Mouse (Mus musculus) embryonic facial prominence, embryonic 11.5 days (tissue): ENCODE results near the gene Eapp. TPM values are rescaled to one million over a fixed set of nuclear protein-coding genes. Genes with fewer than 3 reads are reported as not detected.

Experiments used
- ATAC-seq: fragments of 200-750 bp; cut with Nextera tagmentation; replicated peaks from 2 replicates; pipeline ENCODE4 v1.8.0; 2017; ENCODE audit warnings: low read depth; ENCODE audit not compliant: insufficient number of reproducible peaks, low FRiP score, low TSS enrichment
- DNase-seq: peaks from one replicate; pipeline ENCODE4 v3.0.0-alpha.2; 2015; ENCODE audit warnings: low spot score
- H3K27ac ChIP-seq: fragments of 300-500 bp; sonication (generic); replicated peaks from 2 replicates; pipeline ENCODE4 v1.5.1; 2014; ENCODE audit warnings: mild to moderate bottlenecking, low read depth, low read length, control low read depth
- H3K27me3 ChIP-seq: fragments of 300-500 bp; sonication (generic); 2 replicates; pipeline ENCODE4 v1.6.1; 2014; ENCODE audit warnings: mild to moderate bottlenecking, low read length, moderate library complexity, mixed read lengths; ENCODE audit not compliant: control insufficient read depth, insufficient read depth
- H3K36me3 ChIP-seq: fragments of 300-500 bp; sonication (generic); replicated peaks from 2 replicates; pipeline ENCODE4 v1.6.1; 2014; ENCODE audit warnings: low read depth, mild to moderate bottlenecking, low read length, moderate library complexity, mixed read lengths; ENCODE audit not compliant: control insufficient read depth, insufficient read depth
- H3K4me1 ChIP-seq: fragments of 300-500 bp; sonication (generic); 2 replicates; pipeline ENCODE4 v1.6.1; 2014; ENCODE audit warnings: low read length, mixed read lengths; ENCODE audit not compliant: control insufficient read depth, insufficient read depth
- H3K4me2 ChIP-seq: fragments of 300-500 bp; sonication (generic); 2 replicates; pipeline ENCODE4 v1.6.1; 2014; ENCODE audit warnings: low read depth, mild to moderate bottlenecking, control low read depth, low read length, moderate library complexity
- H3K4me3 ChIP-seq: fragments of 300-500 bp; sonication (generic); 2 replicates; pipeline ENCODE4 v1.5.1; 2014; ENCODE audit warnings: low read depth, low read length, control low read depth
- H3K9ac ChIP-seq: fragments of 300-500 bp; sonication (generic); replicated peaks from 2 replicates; pipeline ENCODE4 v1.6.1; 2014; ENCODE audit warnings: mild to moderate bottlenecking, control low read depth, low read length
- H3K9me3 ChIP-seq: fragments of 300-500 bp; sonication (generic); replicated peaks from 2 replicates; pipeline ENCODE4 v1.6.1; 2016; ENCODE audit warnings: mild to moderate bottlenecking, low read length, inconsistent platforms, mixed read lengths; ENCODE audit not compliant: control insufficient read depth
- WGBS: fragments of 180-500 bp; shearing (Covaris S2); extraction: QIAGEN DNeasy Blood & Tissue Kit; methylation state at CpG from one replicate; pipeline ENCODE4 v1.1.7; 2014; 5-methylcytosine and 5-hydroxymethylcytosine counted together
- microRNA counts: library from miRNA; unstranded; fragments of <30 nt; microRNA quantifications from one replicate; lab custom pipeline; 2016
- microRNA-seq: library from miRNA; unstranded; fragments of <30 nt; microRNA quantifications from one replicate; pipeline ENCODE4, GENCODE M21; 2016; ENCODE audit warnings: borderline number of aligned reads
- polyA plus RNA-seq: library from polyadenylated mRNA; unstranded; fragments of >200 nt; fragmentation: Nextera tagmentation; extraction: Ambion mirVana; gene quantifications from 2 replicates; pipeline ENCODE4 v1.2.1, GENCODE M21; 2014

Gene Eapp
- polyA plus RNA-seq, 1 experiment from 2014 or later, result 81.1 TPM

GRCm38 (mm10) chr12:54641374-54641773 lies 54.3 kb downstream of the Eapp start:
- H3K27ac ChIP-seq, result no peak overlapping the region
- no peak overlapping the region for H3K9ac ChIP-seq
- no peaks in the 10 kb centered on the region for H3K36me3 ChIP-seq
- WGBS, result 98% methylated on average over 4 of the region's 4 CpGs
- DNase-seq (no peak), ATAC-seq (no peak)
- H3K4me3 ChIP-seq, result no peak overlapping the region
- no peaks in the 10 kb centered on the region for H3K27me3 ChIP-seq
- no peaks in the 10 kb centered on the region for H3K9me3 ChIP-seq
- no peak overlapping the region for H3K4me2 ChIP-seq
- H3K4me1 ChIP-seq, result no peaks in the 10 kb centered on the region

GRCm38 (mm10) chr12:54640259-54640658 lies 55.4 kb downstream of the Eapp start:
- no peaks in the 10 kb centered on the region for H3K27me3 ChIP-seq
- H3K9ac ChIP-seq, result no peak overlapping the region
- DNase-seq (no peak), ATAC-seq (no peak)
- no peak overlapping the region for H3K4me2 ChIP-seq
- H3K36me3 ChIP-seq, result no peaks in the 10 kb centered on the region
- no peaks in the 10 kb centered on the region for H3K4me1 ChIP-seq
- WGBS, result 94% methylated on average over 6 of the region's 6 CpGs
- H3K9me3 ChIP-seq, result no peaks in the 10 kb centered on the region
- H3K4me3 ChIP-seq, result no peak overlapping the region
- no peak overlapping the region for H3K27ac ChIP-seq

GRCm38 (mm10) chr12:54637033-54637432 lies 58.7 kb downstream of the Eapp start:
- Histone ChIP-seq H3K27ac (no peak overlapping the region), H3K4me2 (no peak overlapping the region), H3K36me3 (no peaks in the 10 kb centered on the region), H3K27me3 (no peaks in the 10 kb centered on the region), H3K9ac (no peak overlapping the region), H3K9me3 (no peaks in the 10 kb centered on the region), H3K4me1 (no peaks in the 10 kb centered on the region), H3K4me3 (no peak overlapping the region)
- no peak for ATAC-seq
- 83% methylated on average over 1 of the region's 1 CpGs for WGBS
- DNase-seq, result no peak

- H3K4me3 ChIP-seq, result no peak overlapping the region
- H3K4me2 ChIP-seq, result no peak overlapping the region
Measured at GRCm38 (mm10) chr12:54632141-54632540, 63.6 kb downstream of the Eapp start.

GRCm38 (mm10) chr12:54621942-54622341 lies 73.8 kb downstream of the Eapp start:
- Histone ChIP-seq H3K4me2 (no peak overlapping the region), H3K27ac (no peak overlapping the region), H3K36me3 (no peaks in the 10 kb centered on the region), H3K27me3 (no peaks in the 10 kb centered on the region), H3K4me1 (no peaks in the 10 kb centered on the region), H3K4me3 (no peak overlapping the region), H3K9me3 (no peaks in the 10 kb centered on the region; the same call in 1 of the 2 replicates), H3K9ac (no peak overlapping the region)
- ATAC-seq (no peak), DNase-seq (no peak)
- WGBS, result 83% methylated on average over 2 of the region's 2 CpGs

More at GRCm38 (mm10) chr12:54632141-54632540, 63.6 kb downstream of the Eapp start:
- WGBS, result 88% methylated on average over 2 of the region's 2 CpGs
- no peaks in the 10 kb centered on the region for H3K9me3 ChIP-seq
- no peak overlapping the region for H3K9ac ChIP-seq
- no peaks in the 10 kb centered on the region for H3K36me3 ChIP-seq
- no peak overlapping the region for H3K27ac ChIP-seq
- DNase-seq (no peak), ATAC-seq (no peak)
- no peaks in the 10 kb centered on the region for H3K27me3 ChIP-seq
- no peaks in the 10 kb centered on the region for H3K4me1 ChIP-seq

MicroRNAs within 50 kb of the gene (microRNA counts, 519-probe panel; counts per million panel counts)
- not detected for microRNA mmu-miR-1892 (lab: Ali Mortazavi, UCI)

Small RNA genes lying within 50 kb of the gene (microRNA-seq; reads per million reads assigned to microRNA genes)
- gene Mir1892, result not detected

Other genes starting within 250 kb of the Eapp start
- gene Sptssa, start 39.3 kb downstream of the Eapp start, polyA plus RNA-seq, result 213 and 221 TPM in 2 replicates
- gene Snx6, start 99.8 kb upstream of the Eapp start, polyA plus RNA-seq, result 279 and 297 TPM in 2 replicates
- 211 and 222 TPM in 2 replicates for gene Cfl2, start 167.0 kb upstream of the Eapp start, polyA plus RNA-seq